ENCODE assay signal across 9 mouse cellular contexts in genomic region chr2:93954781-93955578, GRCm38 (mm10). TPM values are rescaled to one million over a fixed set of nuclear protein-coding genes. Genes with fewer than 3 reads are reported as not detected.
DNase-seq lines count a peak whose midpoint lies in the region; TF ChIP-seq lines count a peak whose summit lies in the region.
"Had no signal": no experiment of that assay in that cellular context is flagged by ENCODE, and none has a peak within 500 bp of the region (broad histone marks: within the 10 kb centered on the region; RNA-seq: fewer than 3 reads in every experiment).

No protein-coding gene starts in this region.

- no peak for TF ChIP-seq POLR2A in ES-Bruce4 (IDR thresholded peaks at IDR 0.05; ENCODE audit: insufficient read depth, low read length)

- no peaks in the 10 kb centered on the region for H3K36me3 ChIP-seq in heart, embryonic 10.5 days
- no peaks in the 10 kb centered on the region for H3K36me3 ChIP-seq in ES-Bruce4 (ENCODE audit: control insufficient read depth, insufficient read depth, low read length, poor library complexity, severe bottlenecking)
- no peaks in the 10 kb centered on the region for H3K36me3 ChIP-seq in midbrain, embryonic 10.5 days

- 2% methylated on average over 32 of the region's 32 CpGs for WGBS in heart, embryonic 10.5 days
- 2% methylated on average over 32 of the region's 32 CpGs for WGBS in midbrain, embryonic 10.5 days

- H3K27ac ChIP-seq in heart, embryonic 10.5 days = peak overlapping the region; percentile 3; the same call in 1 of the 2 replicates
- H3K27ac ChIP-seq in ES-Bruce4 (ENCODE audit: insufficient read depth, low read length) = no peak overlapping the region
- no peak overlapping the region for H3K27ac ChIP-seq in midbrain, embryonic 10.5 days (replicated peaks)

- peaks cover 31% of the 10 kb centered on the region for H3K4me1 ChIP-seq in heart, embryonic 10.5 days
- no peaks in the 10 kb centered on the region for H3K4me1 ChIP-seq in ES-Bruce4 (ENCODE audit: control insufficient read depth, insufficient read depth, low read length)
- H3K4me1 ChIP-seq in midbrain, embryonic 10.5 days = peaks cover 31% of the 10 kb centered on the region

- no peak for TF ChIP-seq CTCF in ES-Bruce4 (IDR thresholded peaks at IDR 0.05; ENCODE audit: low read depth, low read length)

- H3K9me3 ChIP-seq in heart, embryonic 10.5 days = no peaks in the 10 kb centered on the region
- H3K9me3 ChIP-seq in ES-Bruce4 (replicated peaks; ENCODE audit: control insufficient read depth, insufficient read depth, low read length, poor library complexity, severe bottlenecking) = no peaks in the 10 kb centered on the region
- H3K9me3 ChIP-seq in midbrain, embryonic 10.5 days (replicated peaks) = no peaks in the 10 kb centered on the region

- no peak for DNase-seq in heart, embryonic 10.5 days (ENCODE audit: low spot score)
- DNase-seq in heart, adult 9 months (ENCODE audit: low spot score in 2 of 2) = no peak
- DNase-seq in embryo, embryonic 10.5 days (ENCODE audit: low spot score) = peak; percentile 39
- peak; percentile 19 for DNase-seq in induced T-regulatory cell, adult 2 months (ENCODE audit: low read depth)
- DNase-seq in midbrain, embryonic 10.5 days (ENCODE audit: low spot score) = peak; percentile 51
- DNase-seq in spleen, postnatal 10 days (ENCODE audit: low spot score in 2 of 2) = no peak
- no peak for DNase-seq in adrenal gland, postnatal 14 days

- H3K27me3 ChIP-seq in heart, embryonic 10.5 days (ENCODE audit: insufficient read depth, poor library complexity, severe bottlenecking) = peaks cover 77% of the 10 kb centered on the region
- peaks cover 21% of the 10 kb centered on the region for H3K27me3 ChIP-seq in ES-Bruce4 (ENCODE audit: control insufficient read depth, insufficient read depth, low read length, poor library complexity, severe bottlenecking)
- H3K27me3 ChIP-seq in midbrain, embryonic 10.5 days (ENCODE audit: low read depth, poor library complexity, severe bottlenecking) = peaks cover 75% of the 10 kb centered on the region

- H3K9ac ChIP-seq in ES-Bruce4 (ENCODE audit: low read depth, poor library complexity, severe bottlenecking) = no peak overlapping the region

- TF ChIP-seq EP300 in ES-Bruce4 (IDR thresholded peaks at IDR 0.05; ENCODE audit: insufficient read depth, low read depth, low read length) = no peak

- peak overlapping the region; percentile 78 for H3K4me3 ChIP-seq in heart, embryonic 10.5 days
- H3K4me3 ChIP-seq in ES-Bruce4 (ENCODE audit: low read depth, low read length) = peak overlapping the region; percentile 10
- H3K4me3 ChIP-seq in midbrain, embryonic 10.5 days = peak overlapping the region; percentile 63

RNA-seq across cellular contexts. Expression of gene Gm13889, which starts 2.0 kb away (rescaled TPM):
- polyA plus RNA-seq in heart, embryonic 10.5 days (2016; fragmentation: Nextera tagmentation; extraction: Ambion mirVana) = 2.6 and 3.1 TPM in 2 replicates
- polyA plus RNA-seq in ES-Bruce4 (2011; ENCODE audit: insufficient read depth, insufficient read length, low read depth, missing spikeins) = 0.49 TPM in 1 of 2 replicates, not detected in the other
- polyA plus RNA-seq in midbrain, embryonic 10.5 days (2016; fragmentation: Nextera tagmentation; extraction: Ambion mirVana) = 1.4 and 1.6 TPM in 2 replicates
- total RNA-seq in adrenal gland, postnatal 14 days (2021) = 29.6 and 43.3 TPM in 2 replicates

RNA-seq across cellular contexts. Expression of gene Gm27027, which starts 41.2 kb away (rescaled TPM):
- polyA plus RNA-seq in heart, embryonic 10.5 days (2016; fragmentation: Nextera tagmentation; extraction: Ambion mirVana) = not detected in 2 replicates
- not detected in 2 replicates for polyA plus RNA-seq in ES-Bruce4 (2011; ENCODE audit: insufficient read depth, insufficient read length, low read depth, missing spikeins)
- polyA plus RNA-seq in midbrain, embryonic 10.5 days (2016; fragmentation: Nextera tagmentation; extraction: Ambion mirVana) = not detected in 2 replicates
- total RNA-seq in adrenal gland, postnatal 14 days (2021) = not detected in 2 replicates
- polyA plus RNA-seq: large intestine, adult 2 months had no signal

RNA-seq across cellular contexts. Expression of gene Alkbh3, which starts 55.6 kb away (rescaled TPM):
- 66.2 and 74.0 TPM in 2 replicates for polyA plus RNA-seq in heart, embryonic 10.5 days (2016; fragmentation: Nextera tagmentation; extraction: Ambion mirVana)
- polyA plus RNA-seq in ES-Bruce4 (2011; ENCODE audit: insufficient read depth, insufficient read length, low read depth, missing spikeins) = 31.3 and 35.7 TPM in 2 replicates
- 47.8 and 51.5 TPM in 2 replicates for polyA plus RNA-seq in midbrain, embryonic 10.5 days (2016; fragmentation: Nextera tagmentation; extraction: Ambion mirVana)
- total RNA-seq in adrenal gland, postnatal 14 days (2021) = 48.8 and 65.8 TPM in 2 replicates

Comparison
In these comparisons a context has a peak if more than half of its experiments do, and no peak if none do; other contexts are left out.
1. DNase-seq: peak in embryo, embryonic 10.5 days (single experiment), induced T-regulatory cell, adult 2 months (single experiment) and midbrain, embryonic 10.5 days (single experiment); none in heart, embryonic 10.5 days (single experiment), heart, adult 9 months (0 of 2), spleen, postnatal 10 days (0 of 2) and adrenal gland, postnatal 14 days (single experiment).
2. H3K4me3 ChIP-seq: peak in every context shown above with its lines; median percentile 78 in heart, embryonic 10.5 days; 63 in midbrain, embryonic 10.5 days; 10 in ES-Bruce4.